Mouse (Mus musculus) activated CD4-positive, CD25-positive, alpha-beta regulatory T cell, adult 9 weeks (primary cell): ENCODE measurements around the gene Cgrrf1. TPM values are rescaled to one million over a fixed set of nuclear protein-coding genes. Genes with fewer than 3 reads are reported as not detected.

Source experiments
- polyA plus RNA-seq: library from polyadenylated mRNA; unstranded; fragments of 100-300 nt; shearing (Covaris generic); gene quantifications from one replicate; pipeline ENCODE4 v1.2.1, GENCODE M21; 2017

The Cgrrf1 gene
- polyA plus RNA-seq, result 13.6 TPM

DNA sequence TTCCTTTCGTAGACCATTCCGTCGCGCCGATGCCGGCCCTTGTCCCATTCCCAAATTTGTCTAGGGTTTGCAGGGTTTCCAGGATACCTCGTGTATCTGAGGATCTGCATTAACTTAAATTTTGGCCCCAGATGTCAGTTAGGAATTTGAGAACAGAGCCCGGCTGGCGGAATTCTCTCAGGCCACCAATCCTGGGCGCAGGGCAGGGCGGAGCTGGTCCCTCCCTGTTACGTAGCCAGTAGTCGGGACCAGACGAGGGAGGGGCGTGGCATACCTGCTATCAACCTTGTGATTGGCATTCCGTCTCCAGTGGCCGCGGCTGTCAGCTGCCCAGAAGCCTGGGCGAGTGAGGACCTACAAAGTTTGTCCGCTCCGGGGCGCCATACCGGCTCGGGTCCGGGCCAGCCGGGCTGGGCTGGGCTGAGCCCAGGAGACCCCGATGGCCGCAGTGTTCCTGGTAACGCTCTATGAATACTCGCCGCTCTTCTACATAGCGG lies at the start of gene Cgrrf1:
Gene Cgrrf1, plus strand, starts transcription at position 289 of the 497 bp plus-strand sequence.

DNA sequence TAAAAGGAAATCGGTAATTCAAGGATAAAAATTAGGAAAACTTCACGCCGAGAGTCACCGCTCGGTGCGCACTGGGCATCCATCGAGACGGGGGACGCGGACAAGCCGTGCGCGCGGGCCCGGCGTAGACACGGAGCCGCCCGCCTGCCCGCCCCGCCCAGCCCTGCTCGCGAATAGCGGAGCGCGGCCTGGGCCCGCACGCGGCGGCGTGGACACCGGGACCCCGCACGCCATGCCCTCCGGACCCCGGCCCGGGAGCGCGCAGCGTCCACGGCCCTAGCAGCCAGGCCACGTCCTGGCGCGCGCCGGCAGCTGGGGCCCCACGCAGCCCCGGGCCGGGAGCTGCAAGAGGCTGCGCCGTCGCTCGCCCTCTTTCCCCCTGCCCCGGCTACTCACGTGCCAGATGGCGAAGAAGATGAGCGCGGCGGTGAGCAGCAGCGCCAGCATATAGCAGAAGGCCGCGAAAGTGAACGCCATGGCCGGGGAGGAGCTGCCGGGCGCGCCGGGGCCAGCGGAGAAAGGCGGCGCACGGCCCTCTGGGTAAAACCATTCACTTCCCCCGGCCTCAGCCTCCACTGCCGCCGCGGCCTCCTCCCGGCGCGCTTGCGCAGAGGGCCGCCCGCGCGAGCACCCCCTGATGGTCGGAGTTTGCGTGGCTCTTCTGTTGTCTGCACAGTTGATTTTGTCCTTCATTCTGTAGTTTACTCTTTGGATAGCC lies 44.0 kb upstream of the Cgrrf1 start, which contains the start of gene Cnih1:
Gene Cnih1, minus strand, starts transcription at position 625 of the 718 bp plus-strand sequence.

DNA sequence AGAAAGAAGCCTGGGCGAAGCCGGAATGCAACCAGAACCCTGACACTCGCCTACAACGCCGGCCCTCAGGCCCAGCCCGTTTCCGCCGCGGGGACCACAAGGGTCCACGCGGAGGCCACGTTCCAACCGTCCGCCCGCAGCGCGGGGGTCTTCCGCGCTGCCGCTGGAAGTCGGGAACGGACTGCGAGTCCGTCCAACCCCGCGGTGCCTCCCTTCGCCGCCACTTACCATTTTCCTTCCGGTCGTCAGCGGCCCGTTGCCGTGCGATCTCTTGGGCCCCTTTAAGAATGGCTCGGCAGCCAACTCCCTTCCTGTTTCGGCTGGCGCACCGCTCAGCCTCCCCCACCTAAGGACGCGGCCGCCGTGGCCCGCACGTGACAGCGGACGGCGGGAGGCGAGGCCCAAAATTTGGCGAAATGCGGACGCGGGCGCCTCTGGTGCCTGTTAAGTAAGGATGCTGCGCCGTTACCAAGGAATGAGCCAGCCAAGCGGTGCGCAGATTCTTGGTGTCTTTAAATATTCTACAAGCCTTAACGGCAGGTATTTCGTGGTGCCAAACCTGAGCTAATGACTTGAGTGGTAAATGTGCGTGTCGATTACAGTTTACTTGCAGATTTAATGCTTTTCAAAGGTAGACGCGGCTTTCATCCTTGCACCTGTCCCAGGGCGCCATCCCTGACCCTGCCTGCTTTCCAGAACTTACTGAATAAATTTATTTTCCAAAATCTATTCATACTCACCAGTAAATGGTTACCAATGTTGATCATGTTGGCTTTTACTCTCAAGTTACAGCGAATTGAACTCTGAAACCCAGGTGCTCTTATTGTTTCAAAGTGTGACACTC lies 9.8 kb upstream of the Cgrrf1 start, which contains the start of gene Gmfb:
Gene Gmfb, minus strand, starts transcription at position 370 of the 844 bp plus-strand sequence.

DNA sequence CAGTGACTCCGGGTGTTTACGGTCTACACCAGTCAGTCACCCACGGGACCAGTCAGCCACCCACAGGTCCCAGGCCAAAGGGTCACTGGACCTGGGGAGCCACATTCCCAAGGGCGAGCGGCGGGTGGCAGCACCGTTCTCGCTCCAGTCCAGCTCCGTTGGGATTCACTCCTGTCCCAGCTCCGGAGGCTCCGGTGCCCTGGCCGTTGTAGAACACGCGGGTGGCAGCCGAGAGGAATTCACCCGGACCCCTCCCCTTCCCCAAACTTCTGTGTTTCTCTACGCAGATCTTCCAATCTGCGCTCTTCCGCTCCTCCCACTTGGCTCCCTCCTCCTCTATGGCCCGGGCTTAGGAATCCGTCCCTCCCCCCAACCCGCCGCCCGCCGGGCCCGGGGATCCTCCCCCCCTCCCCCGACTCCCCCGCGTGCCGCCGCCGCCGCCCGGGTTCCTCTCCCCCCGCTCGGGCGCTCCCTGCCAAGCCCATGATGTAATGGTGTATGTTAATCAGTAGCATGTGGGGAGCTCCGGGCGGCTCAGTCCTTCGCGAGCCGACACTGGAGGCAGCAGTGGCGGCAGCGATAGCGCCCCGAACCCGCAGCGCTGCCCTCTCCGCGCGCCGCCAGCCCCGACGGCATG lies 50.6 kb downstream of the Cgrrf1 start, which contains the start of gene Samd4:
Gene Samd4, plus strand, starts transcription at position 424 of the 637 bp plus-strand sequence.

Other genes with a start within 250 kb of the Cgrrf1 start
- gene Cdkn3, start 71.6 kb upstream of the Cgrrf1 start, polyA plus RNA-seq, result 6.1 TPM
- 97.7 TPM for gene Cnih1, start 43.7 kb upstream of the Cgrrf1 start, polyA plus RNA-seq
- gene Gmfb, start 9.9 kb upstream of the Cgrrf1 start, polyA plus RNA-seq, result 102 TPM
- gene Samd4, start 50.7 kb downstream of the Cgrrf1 start, polyA plus RNA-seq, result not detected